Mouse (Mus musculus) midbrain, postnatal 0 days (tissue): ENCODE results near the gene Siah2. TPM values are rescaled to one million over a fixed set of nuclear protein-coding genes. Genes with fewer than 3 reads are reported as not detected.

Experiments
- ATAC-seq: fragments of 200-750 bp; cut with Nextera tagmentation; 2 replicates; pipeline ENCODE4 v1.8.0; 2017; ENCODE audit warnings: moderate number of reproducible peaks, mild to moderate bottlenecking, moderate TSS enrichment, moderate library complexity; ENCODE audit not compliant: low FRiP score
- DNase-seq: peaks from one replicate; pipeline ENCODE4 v3.0.0-alpha.2; 2015; ENCODE audit warnings: low spot score
- H3K27ac ChIP-seq: fragments of 300-500 bp; sonication (generic); 2 replicates; pipeline ENCODE4 v1.5.1; 2014; ENCODE audit warnings: low read depth, mild to moderate bottlenecking, low read length, mixed read lengths
- H3K27me3 ChIP-seq: fragments of 300-500 bp; sonication (generic); 2 replicates; pipeline ENCODE4 v1.6.1; 2014; ENCODE audit warnings: low read length, control low read depth, mixed read lengths; ENCODE audit not compliant: insufficient read depth
- H3K36me3 ChIP-seq: fragments of 300-500 bp; sonication (generic); 2 replicates; pipeline ENCODE4 v1.6.1; 2014; ENCODE audit warnings: low read length, control low read depth, mixed read lengths; ENCODE audit not compliant: insufficient read depth
- H3K4me1 ChIP-seq: fragments of 300-500 bp; sonication (generic); 2 replicates; pipeline ENCODE4 v1.6.1; 2014; ENCODE audit warnings: mild to moderate bottlenecking, control low read depth, antibody characterized with exemption, low read length, mixed read lengths; ENCODE audit not compliant: insufficient read depth
- H3K4me2 ChIP-seq: fragments of 300-500 bp; sonication (generic); 2 replicates; pipeline ENCODE4 v1.6.1; 2014; ENCODE audit warnings: low read depth, mild to moderate bottlenecking, low read length, mixed read lengths; ENCODE audit not compliant: poor library complexity, severe bottlenecking
- H3K4me3 ChIP-seq: fragments of 300-500 bp; sonication (generic); 2 replicates; pipeline ENCODE4 v1.5.1; 2014; ENCODE audit warnings: low read depth, mild to moderate bottlenecking, low read length, moderate library complexity
- H3K9ac ChIP-seq: fragments of 300-500 bp; sonication (generic); replicated peaks from 2 replicates; pipeline ENCODE4 v1.6.1; 2014; ENCODE audit warnings: mild to moderate bottlenecking, low read length, moderate library complexity, mixed read lengths; ENCODE audit not compliant: poor library complexity, severe bottlenecking
- H3K9me3 ChIP-seq: fragments of 300-500 bp; sonication (generic); 2 replicates; pipeline ENCODE4 v1.6.1; 2016; ENCODE audit warnings: low read length, control low read depth
- CTCF ChIP-seq: IDR thresholded peaks from 2 replicates; pipeline ENCODE4 v1.5.1; 2016; ENCODE audit warnings: antibody characterized with exemption, mild to moderate bottlenecking
- WGBS: fragments of 180-500 bp; shearing (Covaris S2); extraction: QIAGEN DNeasy Blood & Tissue Kit; methylation state at CpG from one replicate; pipeline ENCODE4 v1.1.7; 2014; 5-methylcytosine and 5-hydroxymethylcytosine counted together
- polyA plus RNA-seq: library from polyadenylated mRNA; unstranded; fragments of >200 nt; fragmentation: Nextera tagmentation; extraction: Ambion mirVana; gene quantifications from 2 replicates; pipeline ENCODE4 v1.2.1, GENCODE M21; 2015
- total RNA-seq: library from RNA; depleted of rRNA; stranded (reverse); fragments of >200 nt; gene quantifications from 2 replicates; pipeline ENCODE4 v1.2.3, GENCODE M21; 2014

Siah2 gene
- total and polyA plus RNA-seq, 2 experiments from 2014 or later: 13.1 to 24.8 TPM

GRCm38 (mm10) chr3:58655362-58656130 is 36.7 kb downstream of the Siah2 start:
- Histone ChIP-seq H3K27me3 (no peaks in the 10 kb centered on the region), H3K4me2 (no peak overlapping the region), H3K27ac (no peak overlapping the region), H3K4me1 (no peaks in the 10 kb centered on the region), H3K4me3 (no peak overlapping the region), H3K36me3 (no peaks in the 10 kb centered on the region), H3K9me3 (no peaks in the 10 kb centered on the region), H3K9ac (no peak overlapping the region)
- peak; percentile 90 for TF ChIP-seq CTCF
- ATAC-seq (peak; percentile 79), DNase-seq (peak; percentile 71)
- WGBS: 46% methylated on average over 17 of the region's 17 CpGs

GRCm38 (mm10) chr3:58653907-58654306 is 38.3 kb downstream of the Siah2 start:
- Histone ChIP-seq H3K9ac (no peak overlapping the region), H3K9me3 (no peaks in the 10 kb centered on the region), H3K27ac (no peak overlapping the region), H3K36me3 (no peaks in the 10 kb centered on the region), H3K4me2 (no peak overlapping the region), H3K4me1 (no peaks in the 10 kb centered on the region), H3K4me3 (no peak overlapping the region), H3K27me3 (no peaks in the 10 kb centered on the region)
- 71% methylated on average over 5 of the region's 5 CpGs for WGBS
- peak; percentile 33 for TF ChIP-seq CTCF
- peak; percentile 23 for DNase-seq
- ATAC-seq: no peak

- WGBS: 89% methylated on average over 4 of the region's 4 CpGs
- H3K4me2 ChIP-seq: no peak overlapping the region
- no peaks in the 10 kb centered on the region for H3K4me1 ChIP-seq
- no peaks in the 10 kb centered on the region for H3K9me3 ChIP-seq
- H3K36me3 ChIP-seq: no peaks in the 10 kb centered on the region
- no peak for ATAC-seq
- H3K27me3 ChIP-seq: no peaks in the 10 kb centered on the region
- no peak for TF ChIP-seq CTCF
- no peak for DNase-seq
- no peak overlapping the region for H3K9ac ChIP-seq
- no peak overlapping the region for H3K27ac ChIP-seq
- H3K4me3 ChIP-seq: no peak overlapping the region
Observed at GRCm38 (mm10) chr3:58650328-58650727, 41.9 kb downstream of the Siah2 start.

- H3K27me3 ChIP-seq: no peaks in the 10 kb centered on the region
- DNase-seq (no peak), ATAC-seq (no peak)
- H3K4me1 ChIP-seq: no peaks in the 10 kb centered on the region
- H3K36me3 ChIP-seq: no peaks in the 10 kb centered on the region
- H3K4me2 ChIP-seq: no peak overlapping the region
- 91% methylated on average over 2 of the region's 2 CpGs for WGBS
- TF ChIP-seq CTCF: no peak
- no peak overlapping the region for H3K27ac ChIP-seq
- H3K9ac ChIP-seq: no peak overlapping the region
- H3K4me3 ChIP-seq: no peak overlapping the region
- H3K9me3 ChIP-seq: no peaks in the 10 kb centered on the region
Observed at GRCm38 (mm10) chr3:58647179-58647578, 45.0 kb downstream of the Siah2 start.

GRCm38 (mm10) chr3:58646180-58646579 is 46.0 kb downstream of the Siah2 start:
- no peak overlapping the region for H3K4me2 ChIP-seq
- H3K36me3 ChIP-seq: no peaks in the 10 kb centered on the region
- no peak overlapping the region for H3K9ac ChIP-seq
- no peaks in the 10 kb centered on the region for H3K9me3 ChIP-seq
- no peak for DNase-seq
- TF ChIP-seq CTCF: no peak
- H3K4me3 ChIP-seq: no peak overlapping the region
- H3K4me1 ChIP-seq: no peaks in the 10 kb centered on the region
- H3K27me3 ChIP-seq: no peaks in the 10 kb centered on the region
- no peak overlapping the region for H3K27ac ChIP-seq
- ATAC-seq: no peak
- WGBS: 91% methylated on average over 4 of the region's 4 CpGs

- under 1% methylated on average over 34 of the region's 34 CpGs for WGBS
- Histone ChIP-seq H3K4me1 (peaks cover 2% of the 10 kb centered on the region; the same call in 1 of the 2 replicates), H3K27ac (no peak within 1 kb of the TSS), H3K9ac (peak within 1 kb of the TSS; percentile 52), H3K4me3 (peak within 1 kb of the TSS; percentile 48), H3K9me3 (no peaks in the 10 kb centered on the region), H3K27me3 (no peaks in the 10 kb centered on the region), H3K36me3 (no peaks in the 10 kb centered on the region), H3K4me2 (peak within 1 kb of the TSS; percentile 90)
- DNase-seq (peak; percentile 66), ATAC-seq (peak; percentile 70)
- no peak for TF ChIP-seq CTCF
Observed at GRCm38 (mm10) chr3:58636406-58637295, 55.5 kb downstream of the Siah2 start, which contains the start of gene Erich6. Gene Erich6, minus strand, starts transcription at chr3:58637207.
